Mouse (Mus musculus): ENCODE data around the gene Stab2.

Stab2 gene

DNA sequence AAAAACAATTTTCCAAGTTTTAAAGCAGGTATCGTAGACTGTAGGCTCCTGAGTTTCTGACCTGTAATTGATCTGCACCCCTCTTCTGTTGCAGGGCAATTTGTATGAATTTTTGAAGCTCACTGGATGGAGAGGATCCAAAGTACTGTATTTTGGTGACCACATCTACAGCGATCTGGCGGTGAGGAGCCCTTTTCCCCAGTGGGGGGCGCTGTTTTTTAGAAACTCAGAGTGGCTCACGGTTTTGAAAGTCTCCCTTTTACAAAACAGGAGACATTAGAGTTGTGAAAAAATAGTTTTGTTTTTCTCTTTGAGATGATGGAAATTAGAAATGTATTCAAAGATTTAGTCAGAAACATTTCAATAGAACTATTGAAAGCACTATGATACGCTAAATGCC is 183.7 kb downstream of the Stab2 start:
- no peak for DNase-seq

- no peak for DNase-seq
These were observed 186.8 kb downstream of the Stab2 start for GRCm38 (mm10) chr10:86821014-86821413.

DNA sequence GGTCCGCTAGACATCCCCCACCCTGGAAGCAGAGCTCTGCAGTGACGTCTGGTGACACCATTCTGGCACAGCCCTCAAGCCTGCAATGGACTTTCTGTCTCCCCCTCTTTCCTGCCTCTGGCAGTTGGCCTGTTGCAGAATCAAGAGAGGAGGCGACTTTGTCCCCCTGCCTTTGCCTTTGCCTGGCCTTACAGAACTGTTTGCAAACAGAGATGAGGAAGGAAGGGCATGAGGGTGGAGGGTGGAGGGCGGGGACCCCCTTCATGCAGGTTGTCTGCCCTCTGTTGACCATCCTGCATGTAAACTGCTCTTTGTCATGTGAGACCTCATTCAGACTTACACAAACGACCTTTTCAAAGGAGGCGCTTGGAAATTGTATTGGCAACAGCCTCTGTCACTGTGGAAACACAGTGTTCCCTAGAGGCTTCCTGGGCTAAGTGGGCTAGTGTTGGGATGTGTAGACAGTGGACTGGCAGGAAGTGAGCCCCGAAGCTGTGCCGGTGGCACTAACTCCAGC is 188.1 kb downstream of the Stab2 start:
- no peak for DNase-seq

DNA sequence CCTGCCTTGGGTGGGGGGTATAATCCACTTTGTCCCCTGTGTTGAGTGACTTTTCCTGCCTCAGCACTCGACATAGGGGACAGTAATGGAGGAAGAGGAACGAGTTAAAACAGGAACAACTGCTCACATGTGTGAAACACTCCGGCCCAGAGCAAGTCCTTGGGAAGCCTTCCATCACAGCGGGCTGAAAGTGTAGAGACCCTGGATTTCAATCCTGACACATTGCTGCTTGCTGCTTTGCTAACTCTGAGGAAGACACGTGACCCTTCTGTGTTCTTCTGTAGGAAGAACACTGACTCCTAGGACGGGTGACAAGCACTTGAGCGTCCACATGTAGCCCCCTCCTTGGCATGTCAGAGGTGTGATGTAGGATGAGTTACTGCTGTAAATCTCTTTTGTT is 192.7 kb downstream of the Stab2 start:
- no peak for DNase-seq

DNA sequence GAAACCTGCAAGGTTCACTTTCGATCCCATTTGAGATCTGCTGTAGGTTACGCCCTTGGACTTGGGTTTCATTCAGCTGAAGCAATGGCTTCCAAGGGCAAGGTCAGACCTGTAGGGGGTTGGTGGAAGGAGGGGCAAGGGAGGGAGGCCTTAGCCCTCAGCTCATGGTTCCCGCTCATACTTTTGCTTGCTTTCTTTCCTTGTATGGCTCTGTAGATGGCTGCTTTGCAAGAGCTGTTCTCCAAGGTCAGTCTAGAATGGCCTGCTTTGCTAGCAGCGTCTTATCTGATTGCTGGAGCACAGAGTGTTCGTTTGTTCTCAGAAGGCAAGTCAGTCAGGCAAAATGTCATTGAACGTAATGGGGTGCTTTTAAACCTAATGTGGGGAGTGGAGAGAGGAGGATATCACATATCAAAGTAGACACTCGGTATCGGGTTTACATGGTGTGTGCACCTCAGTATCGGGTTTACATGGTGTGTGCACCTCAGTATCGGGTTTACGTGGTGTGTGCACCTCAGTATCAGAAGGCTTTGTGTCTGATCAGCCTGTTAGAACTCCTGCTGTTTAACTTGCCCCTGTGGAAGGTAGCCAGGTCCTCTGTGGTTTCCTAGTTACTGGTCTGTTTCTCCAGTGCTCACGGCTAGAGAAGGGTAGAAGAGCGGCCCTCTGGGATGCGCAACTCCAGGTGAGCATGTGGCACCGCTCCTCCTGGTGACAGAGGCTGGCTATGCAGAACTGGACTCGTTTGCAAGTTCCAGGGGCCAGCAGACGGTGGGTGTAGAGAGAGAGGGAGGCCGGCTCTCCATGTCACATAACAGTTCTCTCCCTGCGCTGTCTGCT is 193.3 kb downstream of the Stab2 start:
- DNase-seq: no peak

DNA sequence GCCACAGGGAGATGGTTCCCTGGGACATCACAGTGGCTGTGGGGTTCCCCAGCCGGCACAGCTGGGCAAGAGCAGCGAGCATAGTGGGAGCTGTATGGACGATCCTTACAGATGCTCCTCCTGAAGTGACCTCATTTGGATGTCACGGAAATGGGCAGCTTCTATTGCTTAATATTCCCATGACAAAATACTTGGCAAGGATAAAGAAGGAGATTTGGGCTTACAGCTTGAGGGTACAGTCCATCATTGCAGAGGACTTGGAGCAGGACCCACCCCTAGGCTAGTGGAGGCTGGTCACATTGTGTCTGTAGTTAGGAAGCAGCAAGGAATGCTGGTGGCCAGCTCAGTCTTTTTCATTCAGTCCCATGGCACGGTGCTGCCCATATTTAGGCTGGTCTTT is 197.2 kb downstream of the Stab2 start:
- DNase-seq: no peak

- DNase-seq: no peak
These were observed 197.8 kb downstream of the Stab2 start for GRCm38 (mm10) chr10:86810000-86810399.

DNA sequence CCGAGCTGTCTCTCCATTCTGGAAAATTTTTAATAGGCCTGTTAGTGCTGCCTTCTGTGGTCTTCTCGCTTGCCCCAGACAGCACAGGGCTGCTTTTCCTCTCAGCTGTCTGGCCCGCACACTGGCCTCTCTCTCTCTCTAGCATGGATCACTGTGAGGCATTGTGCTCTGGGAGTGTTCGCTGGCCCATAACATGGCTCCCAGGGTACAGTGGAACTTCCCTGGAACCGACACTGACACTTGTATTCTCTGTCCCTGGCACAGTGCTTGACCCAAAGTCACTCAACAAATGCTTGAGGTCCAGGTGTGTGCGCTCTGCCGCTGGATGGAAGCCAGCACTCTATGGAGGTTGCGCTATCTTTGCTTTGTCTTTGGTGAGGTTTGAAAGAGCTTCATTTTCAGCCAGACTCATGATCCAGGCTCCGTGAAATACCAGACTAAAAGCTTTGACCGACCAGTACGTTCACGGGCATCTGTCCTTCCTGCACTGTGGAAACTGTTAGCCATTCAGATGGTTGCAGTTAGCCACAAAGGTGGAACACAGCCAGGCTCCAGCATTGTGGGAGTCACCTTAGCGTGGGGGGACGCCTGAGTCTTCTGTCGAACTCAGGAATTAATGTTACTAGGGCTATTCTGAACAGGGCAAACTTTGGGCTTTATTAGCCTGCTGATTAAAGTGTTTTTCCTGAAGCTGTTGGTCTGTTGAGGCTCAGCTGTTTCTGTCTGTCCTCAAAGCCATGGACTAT is 199.6 kb downstream of the Stab2 start:
- DNase-seq: no peak

DNA sequence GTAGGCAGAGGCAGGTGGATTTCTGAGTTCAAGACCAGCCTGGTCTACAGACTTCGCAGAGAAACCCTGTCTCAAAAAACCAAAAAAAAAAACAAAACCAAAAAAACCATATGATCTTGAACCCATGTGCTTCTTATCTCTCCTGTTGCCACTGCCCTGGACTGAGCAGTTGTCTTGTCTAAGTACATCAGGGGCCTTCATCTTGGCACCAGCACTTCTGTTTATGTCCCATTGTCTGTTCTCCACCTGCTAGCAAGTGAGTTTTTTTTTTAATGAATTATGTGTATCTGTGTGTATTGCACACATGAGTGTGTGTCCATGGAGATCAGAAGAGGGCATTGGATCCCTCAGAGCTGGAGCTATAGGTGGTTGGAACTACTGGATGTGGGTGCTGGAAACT is 200.5 kb downstream of the Stab2 start:
- no peak for DNase-seq

DNA sequence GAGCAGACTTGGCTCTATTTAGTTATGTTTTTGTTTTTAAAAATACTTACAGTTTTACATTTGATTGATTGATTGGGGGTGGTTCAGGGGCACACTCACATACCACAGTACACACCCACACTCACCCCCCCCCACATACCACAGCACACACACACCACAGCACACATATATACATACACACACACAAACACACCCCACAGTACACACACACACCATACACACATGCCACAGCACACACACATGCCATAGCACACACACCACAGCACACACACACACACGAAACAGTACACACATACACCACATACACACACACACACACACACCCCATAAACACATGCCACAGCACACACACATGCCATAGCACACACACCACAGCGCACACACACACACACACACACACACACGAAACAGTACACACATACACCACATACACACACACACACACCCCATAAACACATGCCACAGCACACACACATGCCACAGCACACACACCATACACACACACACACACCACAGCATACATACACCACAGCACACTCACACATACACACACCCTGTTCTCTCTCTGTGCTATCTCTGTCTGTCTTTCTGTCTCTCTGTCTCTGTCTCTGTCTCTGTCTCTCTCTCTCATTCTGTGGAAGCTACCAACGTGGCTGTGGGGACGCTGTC is 211.6 kb downstream of the Stab2 start:
- DNase-seq: no peak

- no peak for DNase-seq
These were observed 212.9 kb downstream of the Stab2 start for GRCm38 (mm10) chr10:86794794-86795535.

DNA sequence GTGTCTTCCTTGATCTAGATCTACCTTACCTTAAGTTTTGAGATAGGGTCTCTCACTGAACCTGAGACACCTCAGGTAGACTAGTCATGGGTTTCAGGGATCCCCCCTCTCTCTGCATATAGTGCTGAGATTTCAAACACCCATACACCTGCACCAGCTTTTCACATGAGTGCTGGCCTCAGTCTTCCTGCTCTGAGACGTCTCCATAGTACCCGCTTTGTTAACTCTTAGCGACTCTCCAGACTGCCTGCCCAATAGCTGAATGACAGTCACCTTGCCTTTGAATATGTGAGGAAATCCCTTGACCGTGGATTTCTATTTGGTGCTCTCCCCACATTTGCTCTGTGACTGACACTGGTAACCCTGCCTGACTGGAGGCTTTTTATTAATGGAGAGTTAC is 213.6 kb downstream of the Stab2 start:
- DNase-seq: no peak

GRCm38 (mm10) chr10:86793509-86793951 is 214.3 kb downstream of the Stab2 start:
- DNase-seq: no peak

- DNase-seq: no peak
These were observed 216.2 kb downstream of the Stab2 start for GRCm38 (mm10) chr10:86791507-86792184.

Measured in cerebellum, adult 11 months (tissue).